Mouse (Mus musculus) CH12.LX (cell line): ENCODE results near the gene Rps6ka1.

Experiments
- CTCF ChIP-seq, 2 experiments: IDR thresholded peaks in 1 of 2; conservative IDR thresholded peaks in 1 of 2; 2 replicates each; pipeline ENCODE4 v1.5.1; 2011 to 2012; ENCODE audit warnings: low read depth in 2 of 2, low read length in 2 of 2, improper control_type of control experiment in 1 of 2, inconsistent platforms in 1 of 2, mild to moderate bottlenecking in 1 of 2, moderate library complexity in 1 of 2
- EP300 ChIP-seq: IDR thresholded peaks from 2 replicates; pipeline ENCODE4 v1.6.1; 2011; ENCODE audit warnings: low read length, improper control_type of control experiment
- KAT2A ChIP-seq: IDR thresholded peaks from 2 replicates; pipeline ENCODE4 v1.6.1; 2012; ENCODE audit warnings: low read length, improper control_type of control experiment, inconsistent platforms; ENCODE audit not compliant: insufficient replicate concordance
- MEF2A ChIP-seq: IDR thresholded peaks from 2 replicates; pipeline ENCODE4 v1.6.1; 2014; ENCODE audit warnings: low read depth, mild to moderate bottlenecking, inconsistent platforms, low read length, improper control_type of control experiment, borderline replicate concordance
- TBP ChIP-seq: conservative IDR thresholded peaks from 2 replicates; pipeline ENCODE4 v1.6.1; 2011; ENCODE audit warnings: low read depth, low read length, improper control_type of control experiment
- ZMIZ1 ChIP-seq: IDR thresholded peaks from 2 replicates; pipeline ENCODE4 v1.6.1; 2012; ENCODE audit warnings: low read depth, mild to moderate bottlenecking, inconsistent platforms, low read length, improper control_type of control experiment
- ZNF384 ChIP-seq: IDR thresholded peaks from 2 replicates; pipeline ENCODE4 v1.6.1; 2012; ENCODE audit warnings: low read depth, low read length, improper control_type of control experiment, inconsistent platforms

- TF ChIP-seq EP300 (no peak), TBP (no peak), ZNF384 (no peak), MEF2A (no peak), CTCF (conservative IDR thresholded peaks at IDR 0.05 in 1 of 2, IDR thresholded peaks at IDR 0.05 in 1 of 2; ENCODE audit: low read depth in 2 of 2, low read length in 2 of 2) (no peak), KAT2A (no peak), ZMIZ1 (no peak)
These were observed 5.7 kb downstream of the Rps6ka1 start for GRCm38 (mm10) chr4:133881851-133882250.
